Mouse (Mus musculus): ENCODE results near the gene C2cd5. TPM values are rescaled to one million over a fixed set of nuclear protein-coding genes. Genes with fewer than 3 reads are reported as not detected.
"Not testable (repeated sequence)": the region's sequence is repeated elsewhere in the genome, so short reads cannot be mapped to it uniquely, and the experiment has no call there.

The C2cd5 gene
- polyA plus RNA-seq, 1 experiment from 2014 or later, result 26.7 TPM

- no peak overlapping the region for H3K9ac ChIP-seq (ENCODE audit: low read length)
- no peaks in the 10 kb centered on the region; the same call in 1 of the 2 replicates for H3K4me1 ChIP-seq (replicated peaks; ENCODE audit: control insufficient read depth, insufficient read depth, low read length)
- H3K36me3 ChIP-seq (ENCODE audit: control insufficient read depth, insufficient read depth, low read length), result no peaks in the 10 kb centered on the region
- no peak overlapping the region for H3K4me2 ChIP-seq (ENCODE audit: low read depth, low read length)
- H3K27ac ChIP-seq (ENCODE audit: low read length), result no peak overlapping the region
- 71% methylated on average over 9 of the region's 9 CpGs for WGBS
- H3K9me3 ChIP-seq (ENCODE audit: control insufficient read depth, low read length), result no peaks in the 10 kb centered on the region
- ATAC-seq (ENCODE audit: low read depth), result no peak
- H3K4me3 ChIP-seq (ENCODE audit: low read length), result no peak overlapping the region
- no peaks in the 10 kb centered on the region for H3K27me3 ChIP-seq (ENCODE audit: control insufficient read depth, insufficient read depth, low read depth, low read length)
These were observed 109.4 kb downstream of the C2cd5 start for GRCm38 (mm10) chr6:142990516-142990915.

DNA sequence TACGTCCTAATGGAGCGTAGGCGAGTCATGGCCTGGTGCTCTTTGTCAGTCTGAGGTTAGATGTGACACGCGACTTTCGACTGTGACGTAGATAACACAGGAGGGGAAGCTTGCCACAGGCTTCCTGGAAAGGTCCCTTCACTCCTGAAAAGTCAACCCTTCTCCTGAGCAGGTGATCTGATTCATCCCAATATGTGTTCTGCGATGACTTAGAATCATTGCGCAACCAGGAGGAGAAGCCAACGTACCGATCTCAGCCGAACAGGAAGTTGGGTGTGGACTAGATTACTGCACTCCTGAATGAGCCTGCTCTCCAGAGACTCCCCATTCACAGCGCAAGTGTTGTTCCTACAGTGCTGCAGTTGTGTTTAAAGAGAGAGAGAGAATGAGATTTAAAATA is 110.4 kb downstream of the C2cd5 start:
- 79% methylated on average over 13 of the region's 13 CpGs for WGBS
- H3K4me3 ChIP-seq (ENCODE audit: low read length), result no peak overlapping the region
- no peaks in the 10 kb centered on the region for H3K9me3 ChIP-seq (ENCODE audit: control insufficient read depth, low read length)
- H3K4me1 ChIP-seq (replicated peaks; ENCODE audit: control insufficient read depth, insufficient read depth, low read length), result no peaks in the 10 kb centered on the region
- no peak overlapping the region for H3K4me2 ChIP-seq (ENCODE audit: low read depth, low read length)
- no peak overlapping the region for H3K9ac ChIP-seq (ENCODE audit: low read length)
- H3K27ac ChIP-seq (ENCODE audit: low read length), result no peak overlapping the region
- ATAC-seq (ENCODE audit: low read depth), result no peak
- H3K27me3 ChIP-seq (ENCODE audit: control insufficient read depth, insufficient read depth, low read depth, low read length), result no peaks in the 10 kb centered on the region
- H3K36me3 ChIP-seq (ENCODE audit: control insufficient read depth, insufficient read depth, low read length), result no peaks in the 10 kb centered on the region

GRCm38 (mm10) chr6:142988753-142989152 is 111.2 kb downstream of the C2cd5 start:
- Histone ChIP-seq H3K27me3 (ENCODE audit: control insufficient read depth, insufficient read depth, low read depth, low read length) (no peaks in the 10 kb centered on the region), H3K9ac (ENCODE audit: low read length) (no peak overlapping the region), H3K36me3 (ENCODE audit: control insufficient read depth, insufficient read depth, low read length) (no peaks in the 10 kb centered on the region), H3K27ac (ENCODE audit: low read length) (no peak overlapping the region), H3K4me2 (ENCODE audit: low read depth, low read length) (no peak overlapping the region), H3K4me1 (replicated peaks; ENCODE audit: control insufficient read depth, insufficient read depth, low read length) (no peaks in the 10 kb centered on the region), H3K9me3 (ENCODE audit: control insufficient read depth, low read length) (no peaks in the 10 kb centered on the region), H3K4me3 (ENCODE audit: low read length) (no peak overlapping the region)
- WGBS, result 19% methylated on average over 10 of the region's 10 CpGs
- no peak for ATAC-seq (ENCODE audit: low read depth)

DNA sequence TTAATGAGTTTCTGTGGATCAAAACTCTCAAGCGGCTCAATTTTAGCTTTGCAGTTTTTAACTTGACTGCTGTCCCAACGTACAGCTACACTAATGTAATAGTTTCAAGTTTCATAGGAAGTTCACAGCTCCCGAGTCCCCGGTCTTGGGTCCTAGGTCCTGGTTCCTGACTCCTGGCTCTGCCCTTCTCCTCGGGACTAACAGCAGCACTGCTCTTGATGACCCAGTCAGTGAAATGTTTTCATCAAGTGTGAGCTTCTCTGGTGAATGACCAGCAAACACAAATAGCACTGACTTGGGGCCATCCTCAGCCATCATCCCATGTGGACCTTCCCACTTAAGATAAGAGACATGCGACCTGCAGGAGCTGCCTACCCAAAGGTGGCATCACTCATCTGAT is 111.7 kb downstream of the C2cd5 start:
- WGBS, result 66% methylated on average over 6 of the region's 6 CpGs
- Histone ChIP-seq H3K36me3 (ENCODE audit: control insufficient read depth, insufficient read depth, low read length) (no peaks in the 10 kb centered on the region), H3K4me2 (ENCODE audit: low read depth, low read length) (no peak overlapping the region), H3K9ac (ENCODE audit: low read length) (no peak overlapping the region), H3K4me3 (ENCODE audit: low read length) (no peak overlapping the region), H3K27me3 (ENCODE audit: control insufficient read depth, insufficient read depth, low read depth, low read length) (no peaks in the 10 kb centered on the region), H3K27ac (ENCODE audit: low read length) (no peak overlapping the region), H3K4me1 (replicated peaks; ENCODE audit: control insufficient read depth, insufficient read depth, low read length) (no peaks in the 10 kb centered on the region), H3K9me3 (ENCODE audit: control insufficient read depth, low read length) (no peaks in the 10 kb centered on the region)
- ATAC-seq (ENCODE audit: low read depth), result no peak

- 72% methylated on average over 6 of the region's 6 CpGs for WGBS
- no peak for ATAC-seq (ENCODE audit: low read depth)
- H3K4me3 ChIP-seq (ENCODE audit: low read length), result no peak overlapping the region
These were observed 112.3 kb downstream of the C2cd5 start for GRCm38 (mm10) chr6:142987616-142988015.

GRCm38 (mm10) chr6:142986706-142987105 is 113.2 kb downstream of the C2cd5 start:
- WGBS, result 77% methylated on average over 9 of the region's 9 CpGs

More at GRCm38 (mm10) chr6:142987616-142988015, 112.3 kb downstream of the C2cd5 start:
- H3K27me3 ChIP-seq (ENCODE audit: control insufficient read depth, insufficient read depth, low read depth, low read length), result no peaks in the 10 kb centered on the region
- no peaks in the 10 kb centered on the region for H3K36me3 ChIP-seq (ENCODE audit: control insufficient read depth, insufficient read depth, low read length)
- H3K27ac ChIP-seq (ENCODE audit: low read length), result no peak overlapping the region
- H3K9me3 ChIP-seq (ENCODE audit: control insufficient read depth, low read length), result no peaks in the 10 kb centered on the region
- no peak overlapping the region for H3K9ac ChIP-seq (ENCODE audit: low read length)
- no peak overlapping the region for H3K4me2 ChIP-seq (ENCODE audit: low read depth, low read length)
- H3K4me1 ChIP-seq (replicated peaks; ENCODE audit: control insufficient read depth, insufficient read depth, low read length), result no peaks in the 10 kb centered on the region

DNA sequence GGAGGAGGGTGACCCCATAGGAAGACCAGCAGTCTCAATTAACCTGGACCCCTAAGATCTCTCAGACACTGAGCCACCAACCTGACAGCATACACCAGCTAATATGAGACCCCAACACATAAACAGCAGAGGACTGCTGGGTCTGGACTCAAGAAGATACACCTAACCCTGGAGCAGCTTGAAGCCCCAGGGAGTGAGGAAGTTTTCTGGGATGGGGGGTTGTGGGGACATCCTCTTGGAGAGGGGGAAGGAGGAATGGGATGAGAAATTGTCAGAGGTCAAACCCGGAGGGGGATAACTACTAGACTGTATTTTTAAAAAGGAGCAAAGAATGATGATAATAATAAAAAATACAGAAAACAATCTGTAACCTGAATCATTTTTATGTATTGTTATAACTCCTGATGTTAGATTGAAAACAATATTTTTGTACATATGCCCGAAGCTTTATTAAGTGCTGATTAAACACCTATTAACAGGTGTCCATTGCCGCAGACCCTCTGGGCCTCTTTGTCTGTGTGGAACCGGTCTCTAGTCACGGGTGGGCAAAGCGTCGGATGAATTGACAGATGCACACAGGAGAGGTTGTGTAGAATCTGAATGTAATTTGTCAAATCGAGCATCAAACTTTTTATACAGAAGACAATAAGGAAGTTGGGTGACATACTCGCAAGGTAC is 114.2 kb downstream of the C2cd5 start:
- not testable (repeated sequence) for H3K4me2 ChIP-seq (ENCODE audit: low read depth, low read length); H3K27ac ChIP-seq (ENCODE audit: low read length); ATAC-seq (ENCODE audit: low read depth); H3K4me1 ChIP-seq (replicated peaks; ENCODE audit: control insufficient read depth, insufficient read depth, low read length); H3K4me3 ChIP-seq (ENCODE audit: low read length); H3K27me3 ChIP-seq (ENCODE audit: control insufficient read depth, insufficient read depth, low read depth, low read length); H3K36me3 ChIP-seq (ENCODE audit: control insufficient read depth, insufficient read depth, low read length); H3K9me3 ChIP-seq (ENCODE audit: control insufficient read depth, low read length); H3K9ac ChIP-seq (ENCODE audit: low read length)
- 80% methylated on average over 9 of the region's 9 CpGs for WGBS

More at GRCm38 (mm10) chr6:142986706-142987105, 113.2 kb downstream of the C2cd5 start:
- not testable (repeated sequence) for H3K4me2 ChIP-seq (ENCODE audit: low read depth, low read length); H3K4me1 ChIP-seq (replicated peaks; ENCODE audit: control insufficient read depth, insufficient read depth, low read length); H3K9me3 ChIP-seq (ENCODE audit: control insufficient read depth, low read length); H3K27me3 ChIP-seq (ENCODE audit: control insufficient read depth, insufficient read depth, low read depth, low read length); H3K36me3 ChIP-seq (ENCODE audit: control insufficient read depth, insufficient read depth, low read length); ATAC-seq (ENCODE audit: low read depth); H3K9ac ChIP-seq (ENCODE audit: low read length); H3K4me3 ChIP-seq (ENCODE audit: low read length); H3K27ac ChIP-seq (ENCODE audit: low read length)

- Histone ChIP-seq H3K9ac (ENCODE audit: low read length) (no peak overlapping the region), H3K27me3 (ENCODE audit: control insufficient read depth, insufficient read depth, low read depth, low read length) (no peaks in the 10 kb centered on the region), H3K4me3 (ENCODE audit: low read length) (no peak overlapping the region), H3K36me3 (ENCODE audit: control insufficient read depth, insufficient read depth, low read length) (no peaks in the 10 kb centered on the region), H3K4me1 (replicated peaks; ENCODE audit: control insufficient read depth, insufficient read depth, low read length) (no peaks in the 10 kb centered on the region), H3K27ac (ENCODE audit: low read length) (no peak overlapping the region), H3K4me2 (ENCODE audit: low read depth, low read length) (no peak overlapping the region), H3K9me3 (ENCODE audit: control insufficient read depth, low read length) (no peaks in the 10 kb centered on the region)
- ATAC-seq (ENCODE audit: low read depth), result no peak
- WGBS, result 5% methylated on average over 6 of the region's 6 CpGs
These were observed 120.0 kb downstream of the C2cd5 start for GRCm38 (mm10) chr6:142979665-142980660.

GRCm38 (mm10) chr6:142977221-142977620 is 122.7 kb downstream of the C2cd5 start:
- H3K27me3 ChIP-seq (ENCODE audit: control insufficient read depth, insufficient read depth, low read depth, low read length), result no peaks in the 10 kb centered on the region
- 30% methylated on average over 1 of the region's 1 CpGs for WGBS
- H3K4me2 ChIP-seq (ENCODE audit: low read depth, low read length), result no peak overlapping the region
- H3K4me1 ChIP-seq (replicated peaks; ENCODE audit: control insufficient read depth, insufficient read depth, low read length), result no peaks in the 10 kb centered on the region
- no peak overlapping the region for H3K27ac ChIP-seq (ENCODE audit: low read length)
- no peak overlapping the region for H3K9ac ChIP-seq (ENCODE audit: low read length)
- H3K36me3 ChIP-seq (ENCODE audit: control insufficient read depth, insufficient read depth, low read length), result no peaks in the 10 kb centered on the region
- no peaks in the 10 kb centered on the region for H3K9me3 ChIP-seq (ENCODE audit: control insufficient read depth, low read length)
- no peak overlapping the region for H3K4me3 ChIP-seq (ENCODE audit: low read length)
- ATAC-seq (ENCODE audit: low read depth), result no peak

Measured in lung, embryonic 16.5 days (tissue).